Comparison of ENCODE assay signal across 19 mouse cellular contexts in the genomic region with DNA sequence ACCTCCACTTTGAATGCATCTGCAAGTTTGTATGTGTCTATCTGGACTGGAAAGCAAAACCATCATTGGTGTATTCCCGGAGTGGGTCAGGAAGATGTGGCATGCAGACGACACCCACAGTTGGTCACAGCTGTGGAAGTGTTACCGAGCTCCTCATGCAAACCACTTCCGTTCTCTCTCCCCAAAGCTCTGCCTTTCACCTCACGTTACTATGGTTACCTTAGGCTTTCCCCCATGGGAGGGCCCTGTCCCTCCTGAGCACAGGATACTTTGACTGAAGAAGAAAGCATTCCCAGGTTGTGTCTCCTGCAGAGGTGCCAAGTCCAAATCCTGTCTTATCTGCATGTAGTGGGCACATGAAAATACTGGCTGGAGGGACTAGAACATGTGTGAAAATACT. TPM values are rescaled to one million over a fixed set of nuclear protein-coding genes. Genes with fewer than 3 reads are reported as not detected.
DNase-seq lines count a peak whose midpoint lies in the region; ATAC-seq and TF ChIP-seq lines count a peak whose summit lies in the region.
"Had no signal": no experiment of that assay in that cellular context is flagged by ENCODE, and none has a peak within 500 bp of the region (broad histone marks: within the 10 kb centered on the region; RNA-seq: fewer than 3 reads in every experiment).

No protein-coding gene starts in this region.

- no peak for ATAC-seq in lung, postnatal 0 days
- peak; percentile 67 for ATAC-seq in megakaryocyte, adult 5-6 weeks (ENCODE audit: poor library complexity, severe bottlenecking)

- no peaks in the 10 kb centered on the region for H3K4me1 ChIP-seq in lung, postnatal 0 days (ENCODE audit: insufficient read depth, low read depth, low read length)
- H3K4me1 ChIP-seq: embryonic facial prominence, embryonic 13.5 days; limb, embryonic 10.5 days had no signal

- H3K4me2 ChIP-seq in lung, postnatal 0 days (replicated peaks; ENCODE audit: low read depth, low read length), result no peak overlapping the region
- H3K4me2 ChIP-seq: embryonic facial prominence, embryonic 13.5 days; liver, embryonic 15.5 days had no signal

- no peak overlapping the region for H3K4me3 ChIP-seq in lung, postnatal 0 days (ENCODE audit: low read depth, low read length)
- H3K4me3 ChIP-seq: embryonic facial prominence, embryonic 13.5 days; heart, embryonic 10.5 days; layer of hippocampus, adult 2 months; limb, embryonic 10.5 days; liver, embryonic 15.5 days had no signal

- peak; percentile 29 for DNase-seq in lung, postnatal 36 days
- DNase-seq in lung, postnatal 0 days (ENCODE audit: low spot score), result no peak
- DNase-seq in splenic B cell, adult 2 months (ENCODE audit: low read depth, low spot score), result peak; percentile 75
- no peak for DNase-seq in frontal cortex, postnatal 10 days (ENCODE audit: low spot score in 2 of 2)
- DNase-seq in frontal cortex, postnatal 14 days (ENCODE audit: low spot score in 2 of 2), result no peak
- no peak for DNase-seq in urinary bladder, postnatal 25 days (ENCODE audit: low spot score)
- no peak for DNase-seq in urinary bladder, postnatal 4 days (ENCODE audit: low spot score in 2 of 2)
- DNase-seq: adrenal gland, postnatal 14 days; cerebellum, postnatal 25 days; kidney, adult 18-20 months had no signal

- no peak overlapping the region for H3K9ac ChIP-seq in lung, postnatal 0 days (replicated peaks; ENCODE audit: low read depth)
- H3K9ac ChIP-seq: embryonic facial prominence, embryonic 13.5 days; liver, embryonic 15.5 days had no signal

- H3K9me3 ChIP-seq in lung, postnatal 0 days (ENCODE audit: low read length), result no peaks in the 10 kb centered on the region
- H3K9me3 ChIP-seq: embryonic facial prominence, embryonic 13.5 days; heart, embryonic 10.5 days; limb, embryonic 10.5 days; liver, embryonic 15.5 days had no signal

- H3K27me3 ChIP-seq in lung, postnatal 0 days (replicated peaks; ENCODE audit: insufficient read depth, low read length), result no peaks in the 10 kb centered on the region
- H3K27me3 ChIP-seq in splenic B cell, adult 2 months (ENCODE audit: control insufficient read depth, insufficient read depth, low read length, poor library complexity, severe bottlenecking), result no peaks in the 10 kb centered on the region
- H3K27me3 ChIP-seq: embryonic facial prominence, embryonic 13.5 days; liver, embryonic 15.5 days had no signal

- TF ChIP-seq EP300 in lung, postnatal 0 days (IDR thresholded peaks at IDR 0.05), result no peak

- 27% methylated on average over 5 of the region's 5 CpGs for WGBS in lung, postnatal 0 days

- no peak overlapping the region for H3K27ac ChIP-seq in lung, postnatal 0 days (ENCODE audit: low read length)
- H3K27ac ChIP-seq: embryonic facial prominence, embryonic 13.5 days; heart, embryonic 10.5 days; layer of hippocampus, adult 2 months; limb, embryonic 10.5 days; liver, embryonic 15.5 days had no signal

- no peaks in the 10 kb centered on the region for H3K36me3 ChIP-seq in lung, postnatal 0 days (ENCODE audit: insufficient read depth, low read length)
- no peaks in the 10 kb centered on the region for H3K36me3 ChIP-seq in splenic B cell, adult 2 months (ENCODE audit: control insufficient read depth, insufficient read depth, low read length, poor library complexity, severe bottlenecking)
- H3K36me3 ChIP-seq: embryonic facial prominence, embryonic 13.5 days; heart, embryonic 10.5 days; limb, embryonic 10.5 days; liver, embryonic 15.5 days had no signal

- no peak for TF ChIP-seq CTCF in lung, postnatal 0 days (IDR thresholded peaks at IDR 0.05)

RNA-seq across cellular contexts. Expression of a gene that starts 6.6 kb away (rescaled TPM):
- 73.4 and 74.2 TPM in 2 replicates for polyA plus RNA-seq in lung, postnatal 0 days (2015; fragmentation: Nextera tagmentation; extraction: Ambion mirVana)
- total RNA-seq in megakaryocyte, adult 5-6 weeks (2015), result 49.3 and 54.0 TPM in 2 replicates
- 190 and 209 TPM in 2 replicates for total RNA-seq in megakaryocyte, adult 5-6 weeks (2017)

RNA-seq across cellular contexts. Expression of a gene that starts 24.6 kb away (rescaled TPM):
- 0.58 and 0.64 TPM in 2 replicates for polyA plus RNA-seq in lung, postnatal 0 days (2015; fragmentation: Nextera tagmentation; extraction: Ambion mirVana)
- not detected in 2 replicates for total RNA-seq in megakaryocyte, adult 5-6 weeks (2015)
- total RNA-seq in megakaryocyte, adult 5-6 weeks (2017), result not detected in 2 replicates
- total RNA-seq: adrenal gland, postnatal 14 days; gastrocnemius, adult 18-20 months; layer of hippocampus, adult 2 months had no signal

RNA-seq across cellular contexts. Expression of a gene that starts 38.6 kb away (rescaled TPM):
- 0.27 and 0.41 TPM in 2 replicates for polyA plus RNA-seq in lung, postnatal 0 days (2015; fragmentation: Nextera tagmentation; extraction: Ambion mirVana)
- 1.2 and 2.7 TPM in 2 replicates for total RNA-seq in megakaryocyte, adult 5-6 weeks (2015)
- 4.3 and 6.8 TPM in 2 replicates for total RNA-seq in megakaryocyte, adult 5-6 weeks (2017)
- total RNA-seq: adrenal gland, postnatal 14 days; layer of hippocampus, adult 2 months had no signal
- polyA plus RNA-seq: heart, embryonic 10.5 days; hindbrain, embryonic 11.5 days; liver, embryonic 15.5 days; neural tube, embryonic 11.5 days had no signal

RNA-seq across cellular contexts. Expression of a gene that starts 40.2 kb away (rescaled TPM):
- polyA plus RNA-seq in lung, postnatal 0 days (2015; fragmentation: Nextera tagmentation; extraction: Ambion mirVana), result 9.3 and 11.9 TPM in 2 replicates
- 4.0 TPM in 2 replicates for total RNA-seq in megakaryocyte, adult 5-6 weeks (2015)
- total RNA-seq in megakaryocyte, adult 5-6 weeks (2017), result 3.6 and 5.3 TPM in 2 replicates

Comparison
In these comparisons a context has a peak if more than half of its experiments do, and no peak if none do; other contexts are left out.
1. DNase-seq: peak in lung, postnatal 36 days (single experiment) and splenic B cell, adult 2 months (single experiment); none in lung, postnatal 0 days (single experiment), frontal cortex, postnatal 10 days (0 of 2), frontal cortex, postnatal 14 days (0 of 2), urinary bladder, postnatal 25 days (single experiment) and urinary bladder, postnatal 4 days (0 of 2).